Mouse (Mus musculus): Measurements from ENCODE around the gene Golga5. TPM values are rescaled to one million over a fixed set of nuclear protein-coding genes. Genes with fewer than 3 reads are reported as not detected.

The Golga5 gene
- 25.5 and 31.0 TPM in 2 replicates for polyA plus RNA-seq (2015; fragmentation: Nextera tagmentation; extraction: Ambion mirVana)

DNA sequence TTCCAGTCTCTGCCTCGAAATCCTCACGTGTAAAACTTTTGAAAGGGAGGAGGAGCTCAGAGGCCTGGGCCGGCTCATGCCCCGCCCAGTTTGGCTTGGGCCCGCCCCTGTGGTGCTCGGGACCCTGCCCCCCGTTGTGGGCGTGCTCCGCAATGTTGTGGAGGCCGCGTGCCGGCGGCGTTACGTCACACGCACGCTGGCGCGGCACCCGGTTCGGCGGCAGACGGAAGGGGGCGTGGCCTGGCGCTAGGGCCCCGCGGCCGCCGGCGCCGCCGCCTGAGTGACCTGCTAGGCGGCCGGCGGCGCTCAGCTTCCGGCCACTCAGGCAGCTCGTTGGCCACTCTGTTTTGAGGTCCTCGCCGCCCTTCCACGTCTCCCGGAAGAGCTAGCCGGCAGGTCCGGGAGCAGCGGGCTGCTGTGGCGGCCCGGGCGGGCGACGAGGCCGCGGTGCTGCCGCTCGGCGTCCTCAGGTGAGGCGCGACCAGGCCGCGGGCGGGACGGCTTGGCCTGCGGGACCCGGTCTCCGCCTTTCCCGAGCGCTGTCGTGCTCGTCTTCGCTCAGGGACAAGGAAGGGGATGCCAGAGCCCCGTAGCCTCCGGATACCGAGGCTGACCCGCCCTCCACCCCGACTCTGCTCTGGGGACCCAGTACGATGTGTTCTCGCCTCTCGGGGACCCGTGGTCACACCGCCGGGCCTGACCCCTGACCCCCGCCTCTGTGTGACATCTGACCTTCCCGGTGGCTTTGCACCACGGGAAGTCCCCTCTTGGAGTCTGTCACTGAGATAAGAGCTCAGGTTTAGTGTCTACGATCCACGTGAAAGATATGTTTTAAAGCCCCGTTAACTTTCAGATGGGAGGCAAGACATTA is at the start of gene Golga5:
Gene Golga5 (plus strand): TSS at position 242 of the 871 bp plus-strand sequence.
- Histone ChIP-seq H3K4me1 (peaks cover 9% of the 10 kb centered on the region), H3K9ac (peak within 1 kb of the TSS; percentile 88), H3K36me3 (replicated peaks) (peaks cover 8% of the 10 kb centered on the region; the same call in 1 of the 2 replicates), H3K4me3 (peak within 1 kb of the TSS; percentile 88), H3K9me3 (no peaks in the 10 kb centered on the region), H3K27me3 (replicated peaks) (no peaks in the 10 kb centered on the region), H3K4me2 (peak within 1 kb of the TSS; percentile 73), H3K27ac (peak within 1 kb of the TSS; percentile 75)
- ATAC-seq (replicated peaks) = peak; percentile 98
- under 1% methylated on average over 77 of the region's 86 CpGs for WGBS

DNA sequence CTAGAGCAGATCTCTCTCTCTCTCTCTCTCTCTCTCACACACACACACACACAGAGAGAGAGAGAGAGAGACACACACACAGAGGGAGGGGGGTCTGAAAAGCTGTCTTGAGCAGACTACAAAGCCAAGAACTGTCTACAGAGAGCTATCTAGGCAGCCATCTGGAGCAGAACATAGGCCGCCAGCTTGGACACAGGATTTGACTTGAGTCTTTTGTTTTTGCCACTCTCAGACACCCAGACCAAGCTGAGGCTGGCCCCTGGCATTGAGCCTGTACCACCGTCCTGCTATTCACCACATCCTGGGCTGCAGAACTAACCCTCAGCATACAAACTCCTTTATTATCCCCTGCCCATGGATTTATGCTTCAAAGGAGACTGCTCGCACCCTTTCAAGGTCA is 49.4 kb upstream of the Golga5 start:
- 0 out of 2 replicates have a peak overlapping the region, but pooled peaks have one; percentile 48 for H3K27ac ChIP-seq
- H3K36me3 ChIP-seq (replicated peaks) = peaks cover 5% of the 10 kb centered on the region
- H3K27me3 ChIP-seq (replicated peaks) = no peaks in the 10 kb centered on the region
- 30% methylated on average over 3 of the region's 3 CpGs for WGBS
- no peak overlapping the region for H3K9ac ChIP-seq
- ATAC-seq (replicated peaks) = no peak
- peaks cover 5% of the 10 kb centered on the region; the same call in 1 of the 2 replicates for H3K4me1 ChIP-seq
- H3K4me2 ChIP-seq = no peak overlapping the region
- H3K4me3 ChIP-seq = no peak overlapping the region
- H3K9me3 ChIP-seq = no peaks in the 10 kb centered on the region

DNA sequence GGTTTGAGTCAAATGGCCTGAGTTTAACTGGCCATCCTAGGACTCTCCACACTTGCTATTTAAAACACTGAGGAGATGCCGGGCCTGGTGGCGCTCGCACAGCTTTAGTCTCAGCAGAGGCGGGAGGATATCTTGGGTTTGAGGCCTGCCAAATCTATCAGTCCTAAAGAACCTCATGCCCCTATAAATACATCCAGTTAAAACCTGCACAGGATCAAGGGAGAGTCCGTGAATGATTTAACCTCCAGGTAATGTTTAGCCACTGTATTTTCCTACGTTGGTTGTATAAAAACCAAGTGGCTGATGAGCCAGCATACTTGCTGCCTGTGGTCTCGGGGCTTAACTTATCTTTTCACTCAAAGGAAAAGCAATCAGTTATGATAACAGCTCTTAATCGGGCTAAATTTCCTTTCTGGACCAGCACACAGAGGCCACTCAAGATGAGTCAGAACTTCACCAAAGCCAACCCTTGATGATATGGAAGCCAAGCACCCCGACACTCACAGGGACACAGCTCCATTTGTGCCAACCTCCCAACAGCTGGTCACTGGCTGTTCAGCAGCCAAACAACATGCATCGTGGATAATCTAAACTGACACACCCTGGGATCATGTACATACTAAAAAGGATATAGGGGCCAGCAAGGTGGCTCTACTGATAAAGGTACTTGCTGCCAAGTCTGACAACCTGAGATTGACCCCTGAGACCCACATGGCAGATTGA is 48.6 kb upstream of the Golga5 start:
- Histone ChIP-seq H3K9ac (no peak overlapping the region), H3K4me1 (peaks cover 5% of the 10 kb centered on the region; the same call in 1 of the 2 replicates), H3K36me3 (replicated peaks) (peaks cover 5% of the 10 kb centered on the region), H3K4me2 (no peak overlapping the region), H3K9me3 (no peaks in the 10 kb centered on the region), H3K4me3 (no peak overlapping the region), H3K27ac (no peak overlapping the region), H3K27me3 (replicated peaks) (no peaks in the 10 kb centered on the region)
- no peak for ATAC-seq (replicated peaks)
- WGBS = 90% methylated on average over 10 of the region's 10 CpGs

DNA sequence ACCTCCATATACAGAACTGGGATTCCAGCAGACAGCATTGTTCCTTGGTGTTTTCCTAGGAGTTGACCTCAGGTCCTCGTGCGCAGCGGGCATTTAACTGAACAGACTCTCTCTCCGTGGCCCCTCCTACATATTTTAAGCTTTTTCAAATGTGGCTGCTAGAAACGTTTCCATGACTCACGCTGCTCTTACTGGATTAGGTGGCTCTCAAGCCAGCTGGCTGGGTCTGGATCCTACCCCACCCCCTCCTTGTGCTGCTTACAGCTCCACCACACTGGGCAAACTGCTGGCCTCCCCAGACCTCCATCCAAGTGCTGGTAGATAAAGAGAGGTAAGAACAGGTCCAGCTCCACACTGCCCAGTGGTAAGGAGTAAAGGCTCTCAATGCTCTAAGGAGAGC is 46.9 kb upstream of the Golga5 start:
- peaks cover 5% of the 10 kb centered on the region for H3K36me3 ChIP-seq (replicated peaks)
- no peak overlapping the region for H3K4me3 ChIP-seq
- H3K4me2 ChIP-seq = no peak overlapping the region
- H3K9ac ChIP-seq = no peak overlapping the region
- H3K27ac ChIP-seq = no peak overlapping the region
- H3K27me3 ChIP-seq (replicated peaks) = no peaks in the 10 kb centered on the region
- ATAC-seq (replicated peaks) = no peak
- H3K4me1 ChIP-seq = peaks cover 5% of the 10 kb centered on the region; the same call in 1 of the 2 replicates
- WGBS = 81% methylated on average over 6 of the region's 6 CpGs
- no peaks in the 10 kb centered on the region for H3K9me3 ChIP-seq

DNA sequence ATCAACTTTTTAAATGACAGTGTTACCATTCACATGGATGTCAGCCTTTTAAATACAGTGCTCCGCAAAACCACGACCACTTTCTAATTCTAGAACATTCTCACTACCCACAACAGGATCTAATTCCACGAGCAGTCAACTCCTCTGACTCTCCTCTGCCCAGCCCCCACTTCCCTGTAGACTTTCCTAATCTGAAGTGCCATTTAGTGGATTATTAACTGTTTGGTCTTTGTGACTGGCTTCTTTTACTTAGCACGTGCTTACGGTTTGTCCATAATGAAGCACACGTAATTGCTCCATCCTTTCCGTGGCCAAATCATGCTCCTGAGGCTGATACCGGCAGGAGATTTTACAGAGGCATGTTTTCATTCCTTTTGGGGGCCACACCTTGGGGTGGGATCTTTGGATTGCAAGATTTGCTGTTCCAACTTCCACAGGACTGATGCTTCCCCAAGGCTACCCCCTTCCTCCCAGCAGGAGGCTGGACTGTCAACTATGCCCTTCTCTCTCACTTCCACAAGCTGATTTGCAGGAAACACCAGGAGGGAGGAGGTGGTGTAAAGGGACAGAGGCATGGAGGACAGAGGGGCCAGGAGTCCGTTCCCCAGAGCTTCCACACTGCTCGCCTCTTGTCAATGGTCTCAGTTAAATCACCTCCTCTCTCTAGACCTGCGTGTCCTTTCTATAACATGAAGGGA is 46.2 kb upstream of the Golga5 start:
- H3K4me1 ChIP-seq = peaks cover 5% of the 10 kb centered on the region; the same call in 1 of the 2 replicates
- no peak overlapping the region for H3K27ac ChIP-seq
- 91% methylated on average over 11 of the region's 11 CpGs for WGBS
- H3K36me3 ChIP-seq (replicated peaks) = peaks cover 5% of the 10 kb centered on the region
- H3K27me3 ChIP-seq (replicated peaks) = no peaks in the 10 kb centered on the region
- H3K4me3 ChIP-seq = no peak overlapping the region
- no peak overlapping the region for H3K4me2 ChIP-seq
- no peak overlapping the region for H3K9ac ChIP-seq
- ATAC-seq (replicated peaks) = no peak
- no peaks in the 10 kb centered on the region for H3K9me3 ChIP-seq

DNA sequence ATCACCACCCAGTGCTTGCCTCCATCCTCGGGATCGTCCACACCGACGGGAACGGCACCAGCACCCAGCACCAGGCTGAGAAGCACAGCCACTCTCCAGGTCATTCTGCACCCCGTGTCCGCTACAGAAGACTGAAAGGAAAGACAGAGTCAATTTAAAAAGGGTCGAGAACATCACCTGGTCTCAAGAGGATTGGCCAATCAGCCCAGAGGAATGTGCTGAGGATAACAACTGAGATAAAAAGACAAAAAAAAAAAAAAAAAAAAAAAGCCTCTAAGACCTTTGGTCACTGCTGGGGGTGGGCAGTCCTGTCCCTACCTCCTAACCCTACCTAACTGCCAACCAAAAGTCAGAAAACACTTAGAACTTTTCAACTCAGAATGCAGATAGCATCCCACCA is 45.3 kb upstream of the Golga5 start:
- peaks cover 5% of the 10 kb centered on the region for H3K36me3 ChIP-seq (replicated peaks)
- H3K4me1 ChIP-seq = peaks cover 5% of the 10 kb centered on the region; the same call in 1 of the 2 replicates
- WGBS = 96% methylated on average over 8 of the region's 8 CpGs
- no peaks in the 10 kb centered on the region for H3K9me3 ChIP-seq
- no peak overlapping the region for H3K4me3 ChIP-seq
- no peak overlapping the region for H3K9ac ChIP-seq
- no peak for ATAC-seq (replicated peaks)
- no peak overlapping the region for H3K27ac ChIP-seq
- H3K4me2 ChIP-seq = no peak overlapping the region
- H3K27me3 ChIP-seq (replicated peaks) = no peaks in the 10 kb centered on the region

DNA sequence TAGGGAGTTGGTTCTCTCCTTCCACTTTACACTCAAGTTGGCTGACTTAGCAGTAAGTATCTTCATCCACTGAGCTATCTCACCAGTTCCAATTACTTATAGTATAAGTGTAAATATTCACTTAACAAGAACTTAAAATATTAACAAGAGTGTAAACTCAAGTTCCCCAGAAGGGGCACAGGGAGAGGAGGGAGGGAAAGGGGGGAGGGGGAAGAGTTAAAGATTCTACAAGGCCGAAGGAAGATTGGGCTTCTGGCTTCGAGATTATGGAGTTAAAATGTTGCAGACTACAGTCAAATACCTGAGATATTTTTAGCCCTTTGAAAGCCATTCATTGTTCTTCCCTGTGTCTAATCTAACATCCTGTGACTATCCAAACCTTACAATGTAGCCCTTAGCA is 44.5 kb upstream of the Golga5 start:
- Histone ChIP-seq H3K9ac (no peak overlapping the region), H3K36me3 (replicated peaks) (peaks cover 5% of the 10 kb centered on the region), H3K4me3 (no peak overlapping the region), H3K27me3 (replicated peaks) (no peaks in the 10 kb centered on the region), H3K4me2 (no peak overlapping the region), H3K4me1 (peaks cover 3% of the 10 kb centered on the region; the same call in 1 of the 2 replicates), H3K9me3 (no peaks in the 10 kb centered on the region), H3K27ac (no peak overlapping the region)
- WGBS = 79% methylated on average over 2 of the region's 2 CpGs
- no peak for ATAC-seq (replicated peaks)

DNA sequence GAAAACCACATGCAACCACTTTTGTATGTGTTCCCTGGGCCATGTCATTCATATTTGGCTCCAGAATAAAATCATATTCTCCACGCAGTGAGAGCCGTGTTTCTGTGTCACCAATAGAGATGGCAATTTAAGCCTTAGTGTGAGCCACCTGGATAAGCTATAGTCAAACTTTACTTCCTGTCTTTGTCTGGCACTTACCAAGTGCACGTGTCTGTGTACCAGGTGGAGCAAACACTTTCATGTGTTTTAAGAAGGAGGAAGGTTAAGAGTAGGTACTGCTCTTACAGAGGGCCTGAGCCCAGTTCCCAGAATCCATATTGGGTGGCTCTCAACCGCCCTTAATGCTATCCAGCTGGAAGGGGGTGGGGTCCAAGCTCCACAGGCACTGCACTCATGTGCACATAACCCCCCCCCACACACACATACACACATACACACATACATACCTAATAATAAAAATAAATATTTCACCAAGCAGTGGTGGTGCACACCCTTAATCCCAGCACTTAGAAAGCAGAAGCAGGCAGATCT is 43.8 kb upstream of the Golga5 start:
- Histone ChIP-seq H3K9ac (no peak overlapping the region), H3K4me3 (no peak overlapping the region), H3K27ac (no peak overlapping the region), H3K9me3 (no peaks in the 10 kb centered on the region), H3K4me2 (no peak overlapping the region), H3K36me3 (replicated peaks) (peaks cover 5% of the 10 kb centered on the region), H3K27me3 (replicated peaks) (no peaks in the 10 kb centered on the region), H3K4me1 (no peaks in the 10 kb centered on the region)
- no peak for ATAC-seq (replicated peaks)
- 86% methylated on average over 4 of the region's 4 CpGs for WGBS

DNA sequence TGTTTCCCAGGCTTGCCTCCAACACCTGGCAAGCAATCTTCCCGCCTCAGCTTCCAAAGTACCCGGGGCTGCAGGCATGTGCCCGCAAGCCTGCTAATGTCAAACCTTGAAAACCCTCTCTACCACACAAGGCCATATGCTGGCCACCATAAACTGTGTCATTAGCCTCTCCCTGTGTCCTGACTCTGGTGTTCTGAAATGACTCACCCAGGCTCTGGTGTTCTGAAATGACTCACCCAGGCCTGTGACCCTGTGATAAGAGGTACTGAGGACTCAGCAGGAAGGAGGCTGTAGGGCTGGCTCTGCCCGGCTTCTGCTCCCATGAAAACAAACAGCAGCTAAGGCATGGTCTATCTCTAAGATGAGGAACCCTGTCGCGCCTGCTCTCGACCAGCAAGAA is 42.6 kb upstream of the Golga5 start:
- peaks cover 5% of the 10 kb centered on the region for H3K36me3 ChIP-seq (replicated peaks)
- H3K9me3 ChIP-seq = no peaks in the 10 kb centered on the region
- no peaks in the 10 kb centered on the region for H3K4me1 ChIP-seq
- H3K27ac ChIP-seq = no peak overlapping the region
- ATAC-seq (replicated peaks) = no peak
- no peaks in the 10 kb centered on the region for H3K27me3 ChIP-seq (replicated peaks)
- no peak overlapping the region for H3K4me2 ChIP-seq
- H3K4me3 ChIP-seq = no peak overlapping the region
- 94% methylated on average over 7 of the region's 7 CpGs for WGBS
- H3K9ac ChIP-seq = no peak overlapping the region

DNA sequence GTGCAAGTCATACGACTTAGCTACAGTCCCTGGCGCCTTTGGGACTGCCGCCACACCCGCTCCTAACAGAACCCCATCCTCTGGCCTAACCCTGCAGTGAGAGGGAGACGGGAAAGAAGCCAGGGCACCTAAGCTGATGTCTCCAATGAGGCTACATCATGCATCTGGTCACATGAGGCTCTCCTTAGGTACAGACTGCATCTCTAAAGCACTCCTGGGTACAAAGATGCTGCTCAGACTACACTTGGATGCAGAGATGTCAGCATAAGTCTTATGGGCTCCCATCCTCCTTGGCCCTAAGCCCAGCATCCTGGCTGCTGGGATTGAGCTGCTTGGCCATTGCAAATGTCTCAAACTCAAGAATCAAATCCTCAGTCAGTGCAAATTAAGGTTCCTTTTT is 39.3 kb upstream of the Golga5 start:
- ATAC-seq (replicated peaks) = no peak
- no peaks in the 10 kb centered on the region for H3K4me1 ChIP-seq
- H3K4me2 ChIP-seq = no peak overlapping the region
- 94% methylated on average over 5 of the region's 5 CpGs for WGBS
- no peaks in the 10 kb centered on the region for H3K36me3 ChIP-seq (replicated peaks)
- no peaks in the 10 kb centered on the region for H3K27me3 ChIP-seq (replicated peaks)
- H3K4me3 ChIP-seq = no peak overlapping the region
- no peak overlapping the region for H3K27ac ChIP-seq
- H3K9me3 ChIP-seq = no peaks in the 10 kb centered on the region
- no peak overlapping the region for H3K9ac ChIP-seq

DNA sequence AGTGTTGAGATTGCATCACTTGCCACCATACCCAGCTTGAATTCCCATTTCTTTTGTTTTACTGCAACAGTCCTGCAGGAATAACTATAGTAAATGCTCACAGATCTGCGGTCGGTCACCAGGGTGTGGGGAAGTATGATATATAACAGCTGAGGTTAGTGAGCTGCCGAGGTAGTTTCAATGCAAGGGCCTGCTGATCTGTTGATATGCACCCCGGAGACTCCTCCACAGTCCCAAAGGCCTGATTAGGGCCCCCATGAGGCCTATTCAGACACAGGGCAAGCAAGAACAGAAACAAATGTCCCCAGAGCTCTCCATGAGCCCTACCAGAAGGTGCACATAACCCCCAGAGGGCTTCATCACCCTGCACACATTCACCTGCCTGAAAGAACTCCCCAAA is 38.7 kb upstream of the Golga5 start:
- no peak for ATAC-seq (replicated peaks)
- Histone ChIP-seq H3K9me3 (no peaks in the 10 kb centered on the region), H3K4me1 (no peaks in the 10 kb centered on the region), H3K4me2 (no peak overlapping the region), H3K4me3 (no peak overlapping the region), H3K9ac (no peak overlapping the region), H3K36me3 (replicated peaks) (no peaks in the 10 kb centered on the region), H3K27ac (no peak overlapping the region), H3K27me3 (replicated peaks) (no peaks in the 10 kb centered on the region)
- WGBS = 86% methylated on average over 4 of the region's 4 CpGs

DNA sequence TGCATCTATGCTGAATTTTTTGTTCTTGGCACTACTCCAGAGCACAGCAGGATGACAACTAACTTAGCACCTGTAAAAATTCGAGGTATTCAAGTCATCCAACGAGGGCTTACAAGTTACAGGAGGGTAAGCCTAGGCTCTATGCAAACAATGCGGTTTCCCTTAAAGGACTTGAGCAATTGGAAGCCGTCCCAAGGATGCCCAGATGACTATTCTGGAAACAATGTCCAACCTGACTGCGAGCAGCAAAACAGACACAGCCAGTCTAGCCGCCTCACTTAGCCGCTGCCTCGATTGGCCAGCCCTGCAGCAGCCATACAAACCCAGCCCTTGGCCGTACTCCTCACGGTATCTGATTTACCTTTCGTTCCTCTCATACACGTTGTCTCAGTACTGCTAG is 36.7 kb upstream of the Golga5 start:
- Histone ChIP-seq H3K4me3 (no peak overlapping the region), H3K36me3 (replicated peaks) (no peaks in the 10 kb centered on the region), H3K9ac (no peak overlapping the region), H3K27me3 (replicated peaks) (no peaks in the 10 kb centered on the region), H3K4me2 (no peak overlapping the region), H3K9me3 (no peaks in the 10 kb centered on the region), H3K4me1 (no peaks in the 10 kb centered on the region), H3K27ac (no peak overlapping the region)
- no peak for ATAC-seq (replicated peaks)
- 87% methylated on average over 12 of the region's 12 CpGs for WGBS

Measured in midbrain, embryonic 15.5 days (tissue).